Mouse (Mus musculus): Measurements from ENCODE around the gene Chrna1. TPM values are rescaled to one million over a fixed set of nuclear protein-coding genes. Genes with fewer than 3 reads are reported as not detected.
A peak's percentile ranks its signal among the peaks of the same experiment; 100 is the strongest.

Chrna1 gene
- polyA plus RNA-seq, 1 experiment from 2014 or later: 1.2 TPM

GRCm38 (mm10) chr2:73548542-73548941, 31.6 kb downstream of the Chrna1 start:
- Histone ChIP-seq H3K27me3 (replicated peaks) (peaks cover 5% of the 10 kb centered on the region; the same call in 1 of the 2 replicates), H3K36me3 (no peaks in the 10 kb centered on the region), H3K9me3 (no peaks in the 10 kb centered on the region), H3K4me2 (replicated peaks) (no peak overlapping the region), H3K4me1 (no peaks in the 10 kb centered on the region), H3K4me3 (no peak overlapping the region), H3K27ac (no peak overlapping the region), H3K9ac (no peak overlapping the region)
- no peak for ATAC-seq (ENCODE audit: low FRiP score, low read depth)
- WGBS: 58% methylated on average over 2 of the region's 2 CpGs

- 92% methylated on average over 4 of the region's 4 CpGs for WGBS
- H3K36me3 ChIP-seq: no peaks in the 10 kb centered on the region
- H3K4me2 ChIP-seq (replicated peaks): no peak overlapping the region
- no peak for ATAC-seq (ENCODE audit: low FRiP score, low read depth)
- no peaks in the 10 kb centered on the region for H3K9me3 ChIP-seq
- H3K27ac ChIP-seq: no peak overlapping the region
- peaks cover 5% of the 10 kb centered on the region; the same call in 1 of the 2 replicates for H3K27me3 ChIP-seq (replicated peaks)
- H3K9ac ChIP-seq: no peak overlapping the region
- no peaks in the 10 kb centered on the region for H3K4me1 ChIP-seq
- no peak overlapping the region for H3K4me3 ChIP-seq
These were observed 32.9 kb downstream of the Chrna1 start for GRCm38 (mm10) chr2:73547256-73547655.

GRCm38 (mm10) chr2:73545556-73545955, 34.6 kb downstream of the Chrna1 start:
- Histone ChIP-seq H3K4me3 (no peak overlapping the region), H3K9ac (no peak overlapping the region), H3K4me1 (peaks cover 1% of the 10 kb centered on the region; the same call in 1 of the 2 replicates), H3K36me3 (no peaks in the 10 kb centered on the region), H3K9me3 (no peaks in the 10 kb centered on the region), H3K27me3 (replicated peaks) (peaks cover 5% of the 10 kb centered on the region; the same call in 1 of the 2 replicates), H3K4me2 (replicated peaks) (no peak overlapping the region), H3K27ac (no peak overlapping the region)
- 74% methylated on average over 2 of the region's 2 CpGs for WGBS
- no peak for ATAC-seq (ENCODE audit: low FRiP score, low read depth)

GRCm38 (mm10) chr2:73540450-73541162, 39.5 kb downstream of the Chrna1 start:
- no peak overlapping the region for H3K27ac ChIP-seq
- H3K9me3 ChIP-seq: no peaks in the 10 kb centered on the region
- no peak overlapping the region for H3K4me3 ChIP-seq
- peak overlapping the region; percentile 43 for H3K4me2 ChIP-seq (replicated peaks)
- no peak for ATAC-seq (ENCODE audit: low FRiP score, low read depth)
- H3K36me3 ChIP-seq: no peaks in the 10 kb centered on the region
- WGBS: 27% methylated on average over 16 of the region's 16 CpGs
- H3K27me3 ChIP-seq (replicated peaks): peaks cover 5% of the 10 kb centered on the region; the same call in 1 of the 2 replicates
- peaks cover 3% of the 10 kb centered on the region; the same call in 1 of the 2 replicates for H3K4me1 ChIP-seq
- no peak overlapping the region; the same call in 1 of the 2 replicates for H3K9ac ChIP-seq

GRCm38 (mm10) chr2:73539697-73540096, 40.4 kb downstream of the Chrna1 start:
- H3K27ac ChIP-seq: no peak overlapping the region
- no peak overlapping the region for H3K9ac ChIP-seq
- WGBS: 36% methylated on average over 1 of the region's 1 CpGs
- H3K4me2 ChIP-seq (replicated peaks): no peak overlapping the region
- ATAC-seq (ENCODE audit: low FRiP score, low read depth): no peak
- no peaks in the 10 kb centered on the region for H3K36me3 ChIP-seq
- no peak overlapping the region for H3K4me3 ChIP-seq
- H3K27me3 ChIP-seq (replicated peaks): peaks cover 5% of the 10 kb centered on the region; the same call in 1 of the 2 replicates
- H3K9me3 ChIP-seq: no peaks in the 10 kb centered on the region
- peaks cover 3% of the 10 kb centered on the region; the same call in 1 of the 2 replicates for H3K4me1 ChIP-seq

- peaks cover 5% of the 10 kb centered on the region; the same call in 1 of the 2 replicates for H3K27me3 ChIP-seq (replicated peaks)
- H3K4me1 ChIP-seq: peaks cover 3% of the 10 kb centered on the region; the same call in 1 of the 2 replicates
- H3K36me3 ChIP-seq: no peaks in the 10 kb centered on the region
- H3K9me3 ChIP-seq: no peaks in the 10 kb centered on the region
- WGBS: 90% methylated on average over 3 of the region's 3 CpGs
- no peak overlapping the region for H3K4me2 ChIP-seq (replicated peaks)
- ATAC-seq (ENCODE audit: low FRiP score, low read depth): no peak
- no peak overlapping the region for H3K9ac ChIP-seq
- no peak overlapping the region for H3K27ac ChIP-seq
- no peak overlapping the region for H3K4me3 ChIP-seq
These were observed 41.0 kb downstream of the Chrna1 start for GRCm38 (mm10) chr2:73539141-73539540.

- WGBS: 83% methylated on average over 13 of the region's 13 CpGs
- H3K4me2 ChIP-seq (replicated peaks): no peak overlapping the region
- no peak overlapping the region for H3K9ac ChIP-seq
- H3K4me1 ChIP-seq: peaks cover 3% of the 10 kb centered on the region; the same call in 1 of the 2 replicates
- no peaks in the 10 kb centered on the region for H3K9me3 ChIP-seq
- ATAC-seq (ENCODE audit: low FRiP score, low read depth): no peak
- H3K36me3 ChIP-seq: no peaks in the 10 kb centered on the region
- H3K4me3 ChIP-seq: no peak overlapping the region
- no peaks in the 10 kb centered on the region for H3K27me3 ChIP-seq (replicated peaks)
- H3K27ac ChIP-seq: no peak overlapping the region
These were observed 41.5 kb downstream of the Chrna1 start for GRCm38 (mm10) chr2:73538590-73538989.

- WGBS: 85% methylated on average over 15 of the region's 15 CpGs
- no peaks in the 10 kb centered on the region for H3K27me3 ChIP-seq (replicated peaks)
- no peak for ATAC-seq (ENCODE audit: low FRiP score, low read depth)
These were observed 43.9 kb downstream of the Chrna1 start for GRCm38 (mm10) chr2:73536091-73536783.

GRCm38 (mm10) chr2:73534720-73535119, 45.4 kb downstream of the Chrna1 start:
- Histone ChIP-seq H3K9me3 (no peaks in the 10 kb centered on the region), H3K36me3 (no peaks in the 10 kb centered on the region), H3K4me3 (no peak overlapping the region), H3K9ac (no peak overlapping the region), H3K27ac (no peak overlapping the region), H3K27me3 (replicated peaks) (no peaks in the 10 kb centered on the region), H3K4me2 (replicated peaks) (no peak overlapping the region), H3K4me1 (no peaks in the 10 kb centered on the region)
- no peak for ATAC-seq (ENCODE audit: low FRiP score, low read depth)
- WGBS: 70% methylated on average over 10 of the region's 10 CpGs

More at GRCm38 (mm10) chr2:73536091-73536783, 43.9 kb downstream of the Chrna1 start:
- Histone ChIP-seq H3K27ac (no peak overlapping the region), H3K36me3 (no peaks in the 10 kb centered on the region), H3K4me3 (no peak overlapping the region), H3K4me1 (peaks cover 3% of the 10 kb centered on the region; the same call in 1 of the 2 replicates), H3K9me3 (no peaks in the 10 kb centered on the region), H3K9ac (no peak overlapping the region), H3K4me2 (replicated peaks) (no peak overlapping the region)

- Histone ChIP-seq H3K36me3 (no peaks in the 10 kb centered on the region), H3K4me3 (no peak overlapping the region), H3K9me3 (no peaks in the 10 kb centered on the region), H3K27ac (no peak overlapping the region), H3K9ac (no peak overlapping the region), H3K4me1 (peaks cover 19% of the 10 kb centered on the region; the same call in 1 of the 2 replicates), H3K27me3 (replicated peaks) (no peaks in the 10 kb centered on the region), H3K4me2 (replicated peaks) (no peak overlapping the region)
- ATAC-seq (ENCODE audit: low FRiP score, low read depth): no peak
- 80% methylated on average over 5 of the region's 5 CpGs for WGBS
These were observed 49.7 kb downstream of the Chrna1 start for GRCm38 (mm10) chr2:73530487-73530886.

GRCm38 (mm10) chr2:73529356-73530330, 50.5 kb downstream of the Chrna1 start, which contains the start of gene Wipf1:
TSS of gene Wipf1 (minus strand) at chr2:73529734.
- H3K9ac ChIP-seq: peak within 1 kb of the TSS; percentile 88
- peak within 1 kb of the TSS; percentile 86 for H3K4me3 ChIP-seq
- H3K4me2 ChIP-seq (replicated peaks): peak within 1 kb of the TSS; percentile 93
- H3K27ac ChIP-seq: no peak within 1 kb of the TSS
- H3K9me3 ChIP-seq: no peaks in the 10 kb centered on the region
- H3K27me3 ChIP-seq (replicated peaks): no peaks in the 10 kb centered on the region
- H3K4me1 ChIP-seq: peaks cover 19% of the 10 kb centered on the region; the same call in 1 of the 2 replicates
- WGBS: 2% methylated on average over 66 of the region's 66 CpGs
- ATAC-seq (ENCODE audit: low FRiP score, low read depth): peak; percentile 81
- H3K36me3 ChIP-seq: no peaks in the 10 kb centered on the region

Data from neural tube, embryonic 12.5 days (tissue).